Mouse (Mus musculus) naive thymus-derived CD4-positive, alpha-beta T cell, adult 2 months (primary cell): ENCODE data around the gene Slc9a8.

Experiments
- DNase-seq: peaks from one replicate; pipeline ENCODE4 v3.0.0-alpha.2; 2011; ENCODE audit warnings: low read depth

The Slc9a8 gene

DNA sequence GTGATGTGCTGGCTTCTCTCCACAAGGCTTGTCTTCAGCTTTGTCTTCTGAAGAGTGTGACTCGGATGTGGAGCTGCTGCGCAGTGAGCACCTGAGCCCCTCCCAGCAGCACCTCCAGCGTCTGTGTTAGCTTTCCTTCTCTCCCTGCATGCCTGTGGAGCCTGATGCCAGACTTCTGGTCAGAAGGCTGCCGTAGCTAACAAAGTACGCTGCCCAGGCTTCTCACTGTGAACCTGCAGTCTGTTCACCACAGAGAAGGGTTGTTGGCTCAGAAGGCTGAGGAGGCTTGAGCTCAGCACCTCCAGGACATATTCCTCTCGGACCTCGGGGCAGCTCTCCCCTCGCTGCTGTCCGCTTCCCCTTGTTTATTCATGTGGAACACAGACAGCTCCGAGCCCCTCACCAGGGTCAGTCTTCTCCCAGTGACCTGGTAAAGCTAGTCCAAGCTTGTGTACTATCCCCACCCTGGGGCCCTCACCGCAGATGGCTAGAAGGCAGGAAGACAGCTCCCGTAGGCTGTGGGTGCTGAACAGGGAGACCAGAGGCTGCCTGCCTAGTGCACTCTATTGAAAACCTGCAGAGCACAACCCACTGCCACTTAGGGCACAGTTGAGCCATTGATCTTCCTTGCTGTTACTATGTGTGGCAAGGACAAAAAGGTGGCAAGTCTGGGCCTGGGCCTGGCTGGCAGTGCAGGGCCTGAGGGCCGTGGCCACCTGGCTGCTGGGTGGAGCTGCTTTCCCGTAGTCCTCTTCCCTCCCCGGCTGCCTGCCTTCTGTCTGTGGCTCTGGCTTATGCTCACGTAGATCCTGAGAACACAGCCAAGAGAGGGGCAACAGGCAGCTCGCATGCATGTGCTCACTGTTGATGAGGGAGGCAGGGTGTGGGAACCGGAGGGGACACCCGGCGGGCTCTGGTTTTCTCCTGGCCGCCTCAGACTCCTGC, 28.1 kb downstream of the Slc9a8 start:
- no peak for DNase-seq

DNA sequence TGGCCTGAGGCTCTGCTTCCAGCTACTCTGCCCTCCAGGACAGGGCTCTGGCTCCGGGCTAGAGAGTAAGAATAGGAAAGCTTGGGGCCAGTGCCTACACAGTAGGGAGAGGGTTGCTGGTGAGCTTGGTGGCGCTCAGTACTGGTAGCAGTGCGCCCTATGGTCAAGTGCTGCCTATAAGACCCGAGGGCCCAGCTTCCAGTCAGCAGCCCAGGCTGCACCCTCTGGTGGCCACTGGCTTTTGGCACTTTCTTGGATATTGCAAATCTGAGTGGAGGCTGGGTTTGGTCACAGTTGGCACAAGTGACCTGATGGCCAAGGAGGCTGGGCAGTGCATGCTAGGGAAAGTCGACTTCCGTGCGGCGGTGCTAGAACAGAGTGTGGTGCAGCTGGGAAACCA, 29.1 kb downstream of the Slc9a8 start:
- DNase-seq, result no peak

DNA sequence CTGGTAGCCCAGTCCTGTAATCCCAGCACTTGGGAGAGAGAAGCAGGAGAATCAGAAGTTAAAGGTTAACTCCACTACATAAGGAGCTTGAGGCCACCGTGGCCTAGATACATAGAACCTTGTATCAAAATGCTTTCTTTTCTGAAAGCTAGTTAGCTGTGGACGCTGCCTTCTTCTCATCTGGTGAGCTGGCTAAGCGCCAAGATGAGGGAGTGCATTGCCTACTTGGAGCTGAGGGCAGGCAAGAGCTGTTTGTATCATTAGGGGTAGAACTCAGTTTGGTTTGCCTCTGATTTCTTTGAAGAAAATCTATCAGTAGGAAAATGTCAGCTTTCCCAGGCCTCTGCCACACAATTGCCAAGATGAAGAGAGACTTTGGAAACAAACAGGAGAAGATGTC, 32.3 kb downstream of the Slc9a8 start:
- DNase-seq, result no peak

DNA sequence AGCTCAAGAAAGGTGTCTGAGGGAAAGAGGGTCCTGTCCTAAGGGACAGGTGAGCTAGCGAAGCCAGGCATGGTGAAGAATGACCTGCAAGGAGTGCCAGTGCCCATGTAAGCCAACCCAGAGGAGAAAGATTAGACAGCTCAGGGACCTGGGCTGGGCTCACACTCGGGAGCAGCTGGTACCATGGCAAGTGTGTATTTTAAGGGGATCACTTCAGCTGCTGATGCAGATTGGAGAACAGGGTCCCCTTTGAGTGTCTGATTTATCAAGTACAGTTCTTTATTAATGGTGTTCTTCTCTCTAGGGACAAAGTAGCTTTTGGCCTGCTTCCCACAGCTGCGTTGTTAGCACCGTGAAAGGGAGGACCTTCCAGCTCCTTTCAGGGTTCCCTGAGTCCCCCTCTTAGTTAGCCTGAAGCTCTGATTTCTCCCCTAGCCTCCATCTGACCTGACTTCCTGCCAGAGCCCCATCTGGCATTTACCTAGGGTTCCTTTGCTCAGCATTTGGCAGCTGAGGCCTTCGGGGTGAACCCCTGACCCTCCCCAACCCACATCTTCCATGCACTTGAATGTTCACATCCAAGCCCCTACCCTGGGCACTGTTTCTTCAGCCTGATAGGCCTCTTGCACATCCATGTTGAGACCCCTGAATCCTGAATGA, 35.0 kb downstream of the Slc9a8 start:
- DNase-seq, result no peak

DNA sequence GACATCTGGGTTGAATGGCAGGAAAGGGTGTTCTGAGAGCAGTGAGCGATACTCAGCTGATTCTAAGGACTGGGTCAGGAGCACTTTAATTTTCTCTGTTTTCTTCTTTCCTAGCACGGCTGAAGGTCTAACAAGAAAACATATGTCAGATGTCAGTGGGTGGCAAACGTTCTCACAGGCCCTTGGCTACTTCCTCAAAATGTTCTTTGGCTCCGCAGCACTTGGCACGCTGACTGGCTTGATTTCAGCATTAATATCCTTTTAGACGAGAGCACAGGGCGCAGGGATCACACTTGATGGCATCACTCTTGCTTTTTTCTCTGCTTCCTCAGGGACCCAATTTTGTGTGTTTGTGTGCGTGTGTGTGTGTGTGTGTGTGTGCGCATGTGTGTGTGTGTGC, 35.7 kb downstream of the Slc9a8 start:
- no peak for DNase-seq

DNA sequence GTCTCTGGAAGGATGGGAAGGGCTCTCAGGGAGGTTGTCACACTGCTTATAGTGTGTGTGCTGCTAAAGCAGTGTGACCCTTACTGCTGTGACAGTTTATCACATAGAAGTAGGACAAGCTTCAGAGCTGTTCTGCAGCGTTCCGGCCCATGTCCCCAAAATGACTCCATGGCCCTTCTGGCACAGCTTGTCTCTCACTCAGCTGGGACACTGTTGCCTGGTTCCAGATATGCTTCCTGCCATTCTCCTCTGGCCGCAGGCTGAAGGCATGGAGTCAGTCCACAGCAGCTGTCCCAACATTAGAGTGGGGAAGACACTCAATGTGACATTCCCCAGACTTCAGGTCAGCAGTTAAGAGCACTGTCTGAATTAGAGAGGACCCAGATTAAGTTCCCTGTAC, 37.0 kb downstream of the Slc9a8 start:
- no peak for DNase-seq

DNA sequence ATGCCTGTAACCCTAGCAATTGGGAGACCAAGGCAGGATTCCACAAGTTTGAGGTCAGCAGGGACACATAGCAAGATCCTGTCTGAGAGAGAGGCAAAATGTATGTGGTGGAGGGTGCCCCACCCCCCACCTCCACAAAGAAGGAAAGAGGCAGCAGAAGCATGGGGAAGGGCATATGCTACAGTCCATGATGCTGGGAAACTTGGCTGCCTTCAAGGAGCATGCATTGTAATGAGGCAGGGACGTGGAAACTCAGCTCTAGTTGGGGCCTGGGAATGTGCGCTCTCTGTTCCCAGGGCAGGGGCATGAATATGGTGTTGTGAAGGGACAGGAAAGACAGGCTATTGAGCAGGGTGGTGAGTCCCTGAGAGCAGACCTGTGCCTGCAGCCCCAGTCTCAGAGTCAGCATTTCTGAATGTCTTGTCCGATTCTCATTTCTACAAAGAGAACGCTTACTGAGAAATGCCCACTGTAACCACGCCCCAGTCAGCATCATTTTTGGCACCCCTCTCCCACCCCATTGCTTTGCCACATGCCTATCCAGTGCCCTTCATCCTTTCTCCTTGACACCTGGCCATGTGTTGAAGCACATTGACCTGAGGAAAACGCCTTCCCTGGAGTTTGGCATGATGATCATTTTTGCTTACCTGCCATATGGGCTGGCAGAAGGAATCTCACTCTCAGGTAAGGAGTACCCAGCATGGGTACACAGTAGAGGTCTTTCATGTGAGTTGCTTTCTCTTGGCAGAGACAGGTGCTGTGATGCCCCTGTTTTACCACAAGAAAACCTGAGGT, 37.8 kb downstream of the Slc9a8 start:
- no peak for DNase-seq

DNA sequence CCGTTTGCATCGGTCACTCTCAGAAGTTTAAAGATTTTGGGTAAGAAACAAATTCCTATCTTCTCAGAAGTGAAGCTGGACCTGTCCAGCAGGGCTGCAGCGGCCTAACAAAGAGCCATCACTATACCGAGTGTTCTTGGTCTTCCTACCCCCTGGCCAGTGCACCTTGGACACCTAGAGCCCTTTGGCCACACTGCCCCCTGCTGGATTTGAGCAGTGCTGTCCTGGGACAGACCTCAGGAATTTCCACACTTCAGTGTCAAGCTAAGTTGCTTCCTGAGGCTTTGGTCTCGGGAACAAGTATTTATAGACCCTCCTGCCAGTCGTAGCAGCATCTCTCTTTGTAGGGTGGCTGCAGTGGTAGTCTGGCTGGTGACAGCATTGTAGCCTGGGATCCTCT, 41.4 kb downstream of the Slc9a8 start:
- DNase-seq, result peak; percentile 59

DNA sequence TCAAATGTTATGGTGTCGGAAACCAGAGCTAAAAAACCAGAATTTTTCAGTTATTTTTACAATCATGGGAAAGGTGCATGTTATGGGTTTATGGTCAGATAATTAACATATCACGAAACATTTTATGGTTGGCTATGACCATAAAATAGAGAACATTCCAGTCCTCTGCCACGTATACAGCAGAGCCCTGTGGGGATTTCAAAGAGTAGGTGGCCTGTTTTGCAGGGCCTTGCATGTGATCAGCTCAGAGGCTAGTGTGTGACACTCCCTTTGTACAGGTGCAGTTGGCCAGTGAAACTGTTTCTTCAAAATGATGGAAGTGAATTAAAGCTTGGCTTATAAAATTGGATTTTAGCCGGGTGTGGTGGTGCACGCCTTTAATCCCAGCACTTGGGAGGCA, 42.3 kb downstream of the Slc9a8 start:
- DNase-seq, result no peak

DNA sequence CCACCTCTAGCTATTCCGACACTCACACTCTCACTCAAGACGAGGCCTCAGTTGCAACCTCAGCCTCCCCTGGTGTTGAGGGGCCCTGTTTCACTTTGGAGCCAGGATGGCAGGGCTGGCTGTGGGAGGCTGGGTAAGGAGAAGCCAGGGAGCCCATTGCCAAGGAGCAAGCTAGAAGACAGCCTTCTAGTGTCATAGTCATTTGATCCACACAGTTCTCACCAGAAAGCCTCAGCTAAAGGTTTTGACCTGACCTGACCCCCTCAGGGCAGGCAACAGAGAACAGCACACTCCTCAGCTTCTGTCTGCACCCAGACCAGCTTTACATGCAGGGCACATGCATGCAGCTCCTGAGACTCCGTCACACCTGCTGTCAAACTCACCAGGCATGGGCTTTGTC, 44.4 kb downstream of the Slc9a8 start:
- no peak for DNase-seq

DNA sequence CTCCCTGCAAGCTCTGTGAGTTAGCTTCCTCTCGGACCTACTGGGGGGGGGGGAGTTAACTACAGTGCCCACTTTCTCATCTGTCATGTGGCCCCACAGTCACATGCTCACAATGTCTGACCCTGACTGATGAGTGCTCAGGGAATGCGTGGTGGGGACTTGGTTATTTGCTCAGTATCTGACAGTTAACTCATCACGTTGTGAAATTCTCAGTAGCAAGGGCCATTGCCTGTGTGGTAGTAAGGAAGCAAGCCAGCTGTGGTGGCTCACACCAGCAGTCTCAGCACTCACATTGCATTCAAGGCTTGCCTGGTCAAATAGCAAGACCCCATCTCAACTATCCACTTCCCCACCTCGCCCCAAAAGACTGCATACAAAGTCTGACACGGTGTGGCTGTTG, 45.7 kb downstream of the Slc9a8 start:
- no peak for DNase-seq

DNA sequence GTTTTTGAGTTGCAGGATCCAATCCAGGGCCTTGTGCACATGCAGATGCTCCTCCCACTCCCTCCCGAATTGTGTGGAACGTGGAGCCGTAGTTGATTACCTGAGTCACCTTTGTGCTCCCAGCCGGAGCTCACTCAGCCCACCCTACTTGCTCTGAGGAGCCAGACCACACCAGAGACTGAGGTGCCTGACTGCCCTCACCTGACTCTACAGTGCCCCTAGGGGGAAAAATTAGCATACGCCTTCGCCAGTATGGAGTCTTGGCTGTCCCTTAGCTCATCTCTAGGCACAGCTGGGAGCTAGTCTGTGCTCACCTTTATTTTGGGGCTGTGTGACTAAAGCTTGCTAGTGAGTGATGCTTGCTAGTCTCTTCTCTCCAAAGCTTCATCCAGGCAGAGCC, 46.9 kb downstream of the Slc9a8 start:
- DNase-seq, result no peak

DNA sequence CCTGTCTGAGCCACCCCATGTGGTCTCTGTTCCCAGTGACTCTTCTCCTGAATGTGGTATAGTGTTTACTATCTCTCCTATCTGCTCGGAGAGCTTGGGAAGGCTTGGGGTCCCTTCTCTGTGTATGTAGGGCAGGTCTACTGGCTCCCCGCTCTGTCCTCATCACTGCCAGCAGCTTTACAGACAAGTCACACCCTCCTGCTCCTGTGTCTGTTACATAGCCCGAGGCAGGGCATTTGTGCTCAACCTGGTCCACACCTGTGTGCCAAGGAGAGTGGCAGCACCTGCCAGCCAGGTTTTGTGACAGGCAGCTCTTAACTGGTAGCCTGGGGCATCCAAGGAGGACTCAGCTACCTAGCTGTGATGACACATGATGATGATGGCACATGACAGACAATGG, 49.1 kb downstream of the Slc9a8 start:
- DNase-seq, result no peak

DNA sequence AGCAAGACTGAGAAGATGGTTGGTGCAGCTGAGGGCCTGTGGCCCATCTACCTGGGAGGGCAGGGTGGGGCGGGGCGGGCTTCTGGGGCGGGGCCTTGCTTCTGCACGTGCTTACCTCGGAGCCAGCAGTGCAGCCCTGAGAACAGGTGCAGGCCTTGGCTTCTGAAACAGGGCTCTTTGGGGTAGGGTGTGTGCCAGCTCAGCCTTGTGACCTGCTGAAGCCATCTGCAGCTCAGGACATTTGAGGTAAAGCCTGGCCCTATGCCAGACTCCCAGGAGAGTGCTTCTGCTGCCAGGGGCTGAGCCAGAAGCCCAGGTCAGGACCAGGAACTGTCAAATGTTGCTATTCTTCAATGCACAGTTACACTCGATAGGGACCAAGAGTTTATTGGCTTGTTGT, 50.1 kb downstream of the Slc9a8 start:
- DNase-seq, result no peak

DNA sequence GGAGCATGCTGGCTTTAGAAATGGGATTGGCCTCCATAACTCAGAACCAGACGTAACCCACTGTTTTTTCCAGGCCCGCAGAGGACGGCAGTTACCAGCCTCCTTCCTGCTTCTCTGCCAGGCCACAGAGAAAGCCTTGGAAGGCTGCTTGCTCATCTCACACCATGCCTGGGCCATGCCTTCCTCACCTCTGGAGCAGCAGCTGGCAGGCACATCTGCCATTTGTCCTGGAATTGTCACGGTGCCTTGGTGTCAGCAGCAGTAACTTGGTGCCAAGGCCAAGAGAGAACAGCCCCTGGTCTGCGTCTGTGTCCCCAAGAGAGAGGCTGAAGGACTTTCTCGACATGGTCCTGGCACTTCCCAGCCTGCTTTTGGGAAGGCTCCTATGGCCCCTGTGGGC, 52.7 kb downstream of the Slc9a8 start:
- DNase-seq, result no peak

DNA sequence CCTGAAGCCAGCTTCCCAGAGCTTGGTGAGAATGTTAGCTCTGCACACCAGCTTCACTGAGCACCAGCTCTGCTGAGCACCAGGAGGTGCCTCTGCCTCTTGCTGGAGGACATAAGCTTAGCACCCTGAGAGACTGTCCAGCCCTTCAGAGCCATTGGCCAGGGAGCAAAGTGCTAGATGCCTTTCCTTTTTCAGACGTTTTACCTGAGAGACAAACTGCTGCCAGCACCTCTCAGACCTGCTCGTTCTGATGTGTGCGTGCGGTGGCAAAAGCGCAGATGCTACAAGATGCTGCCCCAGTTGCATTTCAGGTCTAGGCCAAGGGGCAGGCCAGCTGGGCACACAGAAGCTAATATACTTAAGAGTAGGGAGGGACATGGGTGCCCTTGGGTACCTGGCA, 54.1 kb downstream of the Slc9a8 start:
- DNase-seq, result no peak

DNA sequence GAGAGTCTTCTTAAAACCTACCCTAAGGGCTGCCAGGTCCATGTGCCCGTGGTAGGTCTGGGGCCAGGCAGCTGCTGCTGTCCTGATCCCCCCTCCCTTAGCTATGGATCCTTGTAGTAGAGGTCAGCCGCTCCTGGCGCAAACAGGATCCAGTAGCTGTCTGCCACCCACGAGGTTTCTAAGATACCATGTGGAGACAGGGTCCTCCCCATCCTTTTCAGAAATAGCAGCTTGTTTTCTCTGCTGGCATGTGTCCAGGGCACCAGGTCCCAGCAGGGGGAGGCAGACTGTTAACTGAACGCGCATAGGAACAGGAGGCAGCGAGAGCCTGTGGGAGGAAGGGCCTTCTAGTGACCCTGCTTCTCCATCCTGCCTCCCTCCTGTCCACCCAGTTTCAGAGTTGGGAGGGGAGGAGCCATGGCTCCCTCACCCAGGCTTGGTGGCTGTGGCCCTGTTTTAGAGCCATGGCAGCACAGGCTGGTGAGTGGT, 54.7 kb downstream of the Slc9a8 start:
- DNase-seq, result no peak

DNA sequence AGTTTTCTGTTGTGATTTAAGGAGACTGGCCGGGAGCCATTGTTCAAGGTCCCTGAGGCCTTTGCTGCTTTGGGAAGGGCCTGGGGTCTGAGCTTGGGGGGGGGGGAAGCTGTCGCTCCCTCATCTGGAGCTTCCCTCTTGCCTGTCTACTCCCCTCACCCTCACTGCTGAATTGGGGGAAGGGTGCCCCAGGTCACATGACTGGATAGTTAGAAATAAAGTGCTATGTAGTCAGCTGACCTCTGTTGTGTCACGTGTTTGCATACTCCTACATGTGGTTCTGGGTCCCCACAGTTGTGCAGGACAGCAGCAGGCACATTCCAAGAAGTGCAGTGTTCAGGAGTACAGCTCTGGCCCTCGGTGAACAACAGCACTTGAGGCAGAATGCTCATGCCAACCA, 55.2 kb downstream of the Slc9a8 start:
- DNase-seq, result no peak

DNA sequence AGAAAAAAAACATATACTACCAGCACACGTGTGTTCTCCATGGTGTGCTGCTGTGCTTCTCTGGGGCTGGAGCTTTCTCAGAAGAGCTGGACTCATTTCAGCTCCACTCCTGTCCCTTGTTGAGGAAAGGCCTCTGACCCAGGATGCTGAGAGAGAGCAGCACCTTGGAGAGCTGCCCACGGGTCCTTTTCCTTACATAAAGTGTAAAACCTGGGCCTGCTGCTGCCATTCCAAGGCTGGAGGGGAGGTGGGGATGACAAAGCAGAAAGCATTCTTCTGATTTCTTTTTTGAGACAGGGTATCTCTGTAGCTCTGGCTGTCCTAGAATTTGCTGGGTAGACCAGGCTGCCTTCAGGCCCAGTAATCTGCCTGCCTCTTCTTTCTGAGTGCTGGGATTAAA, 56.6 kb downstream of the Slc9a8 start:
- DNase-seq, result no peak

DNA sequence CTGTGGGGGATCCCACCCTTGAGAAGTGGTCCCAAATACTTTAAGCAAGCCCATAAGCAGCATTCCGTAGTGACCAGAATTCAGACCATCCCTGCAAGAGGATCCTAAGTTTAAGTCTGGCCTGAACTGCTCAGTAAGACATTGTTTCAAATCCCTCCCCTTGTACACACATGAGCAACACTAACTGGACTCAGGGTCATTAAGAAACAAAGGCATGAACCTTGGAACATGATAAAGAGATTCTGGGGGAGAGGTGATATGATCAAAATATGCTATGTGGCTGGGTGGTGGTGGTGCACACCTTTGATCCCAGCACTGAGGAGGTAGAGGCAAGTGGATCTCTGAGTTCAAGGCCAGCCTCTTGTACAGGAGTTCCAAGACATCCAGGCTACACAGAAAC, 58.0 kb downstream of the Slc9a8 start:
- DNase-seq, result no peak

DNA sequence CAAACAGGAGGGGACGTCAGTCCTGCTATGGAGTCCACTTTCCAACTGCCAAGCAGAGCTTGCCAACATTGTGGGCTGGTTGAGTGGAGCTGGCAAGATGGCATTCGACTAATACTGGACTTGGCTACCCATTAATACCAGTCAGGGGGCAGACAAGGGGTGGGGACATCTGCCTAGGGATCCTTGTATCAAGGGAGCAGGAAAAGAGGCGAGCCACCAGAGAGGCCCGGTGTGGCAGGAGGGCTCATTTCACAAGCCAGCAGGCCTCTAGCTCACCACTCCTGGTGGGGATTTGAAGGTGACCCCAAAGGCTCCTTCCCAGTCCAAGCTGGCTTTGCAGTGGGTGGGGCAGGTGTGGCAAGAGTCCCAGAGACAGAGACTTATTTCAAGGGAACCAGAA, 61.2 kb downstream of the Slc9a8 start:
- DNase-seq, result no peak

DNA sequence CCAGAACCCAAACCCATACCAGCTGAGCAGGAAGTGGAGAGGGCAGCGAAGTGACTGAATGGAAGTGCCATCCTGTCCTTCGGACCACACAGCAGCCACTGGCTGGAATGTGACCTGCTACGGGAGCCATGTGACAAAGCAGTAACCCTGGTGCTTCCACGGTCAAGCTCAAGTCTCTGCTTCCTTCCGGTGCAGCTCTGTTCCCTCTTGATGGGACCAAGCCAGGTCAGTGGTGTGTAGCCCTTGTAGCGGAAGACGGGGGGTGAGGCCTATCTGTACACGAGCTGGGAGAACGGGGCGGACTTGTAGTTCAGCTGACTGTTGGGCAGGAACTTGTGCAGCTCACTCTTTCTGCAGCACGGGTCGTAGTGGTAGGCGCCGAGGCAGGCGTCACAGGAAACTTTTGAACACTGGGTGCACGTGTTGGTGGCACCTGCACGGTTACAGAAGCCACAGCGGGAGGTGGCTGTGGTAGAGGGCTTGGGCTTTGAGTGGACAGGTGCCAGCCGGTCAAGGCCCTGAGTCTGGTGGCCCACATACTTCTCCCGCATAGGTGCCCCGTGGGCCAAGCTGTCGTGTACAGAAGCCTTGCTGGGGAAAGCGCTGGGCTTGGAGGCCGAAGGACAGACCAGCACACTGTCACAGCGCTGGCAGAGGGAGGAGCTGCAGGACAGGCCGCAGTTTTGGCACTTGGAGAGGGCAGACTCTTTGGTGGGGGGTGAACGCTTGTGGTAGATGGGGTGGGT, 61.7 kb downstream of the Slc9a8 start:
- DNase-seq, result no peak
